Mouse (Mus musculus): ENCODE measurements around the gene Grik4. TPM values are rescaled to one million over a fixed set of nuclear protein-coding genes. Genes with fewer than 3 reads are reported as not detected.
"Not testable (repeated sequence)": the region's sequence is repeated elsewhere in the genome, so short reads cannot be mapped to it uniquely, and the experiment has no call there.

The Grik4 gene
- 0.41 TPM in 2 replicates for polyA plus RNA-seq (2015; fragmentation: Nextera tagmentation; extraction: Ambion mirVana)

DNA sequence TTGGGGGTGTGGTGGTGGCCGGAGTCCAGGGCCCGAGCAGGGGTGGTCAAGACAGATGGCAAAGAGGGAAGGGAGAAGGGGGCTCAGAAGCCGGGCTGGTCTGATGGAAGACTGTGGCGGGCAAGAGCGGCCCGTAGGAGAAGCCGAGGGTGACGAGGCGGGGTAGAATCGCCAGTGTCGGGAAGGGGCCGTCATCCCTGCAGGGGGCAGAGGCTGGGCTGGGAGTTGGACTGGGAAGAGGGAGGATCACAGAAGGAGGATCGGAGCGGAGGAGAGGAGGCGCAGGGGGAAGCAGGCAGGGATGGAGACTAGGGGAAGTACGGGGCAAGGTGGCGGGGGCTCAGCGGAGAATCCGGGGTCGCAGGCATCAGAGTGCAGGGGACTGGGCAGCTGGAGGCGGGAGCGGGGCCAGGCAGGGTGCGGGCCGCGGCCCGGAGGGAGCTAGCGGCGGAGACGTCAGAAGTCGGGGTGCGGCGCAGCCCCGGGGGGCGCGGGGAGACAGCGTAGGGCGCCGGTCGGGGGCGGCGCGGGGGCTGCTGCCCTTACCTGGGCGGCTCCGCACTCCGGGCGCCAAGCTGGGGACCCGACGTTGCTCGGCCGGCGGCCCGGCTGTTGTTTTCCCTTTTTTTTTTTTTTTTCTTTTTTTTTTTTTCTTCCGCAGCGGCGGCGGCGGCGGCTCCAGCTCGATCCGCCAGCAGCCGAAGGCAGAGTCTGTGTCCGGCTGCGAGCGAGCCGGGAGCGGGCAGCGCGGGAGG, at the start of gene Grik4:
Gene Grik4 (minus strand): TSS at position 713 of the 755 bp plus-strand sequence.
- H3K4me2 ChIP-seq, result peak within 1 kb of the TSS; percentile 76
- no peaks in the 10 kb centered on the region; the same call in 1 of the 2 replicates for H3K4me1 ChIP-seq (replicated peaks)
- no peak within 1 kb of the TSS for H3K27ac ChIP-seq (replicated peaks)
- no peaks in the 10 kb centered on the region for H3K9me3 ChIP-seq (replicated peaks)
- 1% methylated on average over 59 of the region's 68 CpGs for WGBS (ENCODE audit: insufficient replicate concordance)
- ATAC-seq (ENCODE audit: insufficient read depth), result peak; percentile 49; the same call in 1 of the 2 replicates
- no peak within 1 kb of the TSS for H3K9ac ChIP-seq
- H3K4me3 ChIP-seq (replicated peaks), result peak within 1 kb of the TSS; percentile 52
- H3K36me3 ChIP-seq (replicated peaks), result no peaks in the 10 kb centered on the region
- H3K27me3 ChIP-seq, result peaks cover 90% of the 10 kb centered on the region

DNA sequence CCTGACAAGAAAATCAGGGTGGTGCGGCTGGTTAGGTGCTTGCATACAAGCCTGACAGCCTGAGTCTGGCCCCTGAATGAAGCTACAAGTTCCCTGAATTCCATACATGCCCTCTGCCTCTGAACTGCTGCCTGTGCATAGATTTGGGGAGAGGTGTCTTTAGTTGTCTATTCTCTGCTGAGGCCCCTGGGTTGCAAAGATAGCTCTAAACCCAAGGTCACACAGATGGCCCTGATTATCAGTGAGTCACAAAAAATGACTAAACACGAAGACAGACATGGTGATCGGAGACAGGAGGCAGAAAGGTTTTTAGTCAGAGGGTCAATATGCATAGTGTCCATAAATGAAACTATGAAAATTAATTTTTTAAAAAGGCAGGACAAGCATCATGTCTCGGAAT, 49.4 kb upstream of the Grik4 start:
- no peak overlapping the region for H3K4me2 ChIP-seq
- no peak overlapping the region for H3K9ac ChIP-seq
- ATAC-seq (ENCODE audit: insufficient read depth), result no peak
- no peak overlapping the region for H3K27ac ChIP-seq (replicated peaks)
- WGBS (ENCODE audit: insufficient replicate concordance), result 62% methylated on average over 4 of the region's 4 CpGs
- 0 out of 2 replicates have a peak, but pooled peaks cover 5% of the 10 kb centered on the region for H3K4me1 ChIP-seq (replicated peaks)
- H3K27me3 ChIP-seq, result no peaks in the 10 kb centered on the region
- no peak overlapping the region for H3K4me3 ChIP-seq (replicated peaks)
- H3K9me3 ChIP-seq (replicated peaks), result no peaks in the 10 kb centered on the region
- peaks cover 82% of the 10 kb centered on the region for H3K36me3 ChIP-seq (replicated peaks)

DNA sequence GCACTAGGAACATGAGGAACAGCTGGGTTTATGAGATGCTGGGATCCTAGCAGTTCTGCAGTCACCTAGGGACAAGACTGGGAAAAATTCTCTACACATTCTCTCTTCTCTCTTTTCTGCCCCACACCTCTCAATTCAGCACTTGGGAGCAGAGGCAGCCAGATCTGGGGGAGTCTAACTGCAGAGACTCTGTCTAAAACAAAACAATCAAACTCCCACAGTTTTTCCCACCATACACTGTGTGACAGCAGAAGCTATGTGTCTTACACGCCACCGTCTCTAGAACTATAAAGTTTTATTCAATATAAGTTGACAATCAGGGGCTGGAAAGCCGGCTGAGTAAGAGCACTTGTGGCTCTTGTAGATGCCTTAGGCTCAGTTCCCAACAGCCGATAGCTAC, 43.7 kb upstream of the Grik4 start:
- no peak overlapping the region for H3K9ac ChIP-seq
- no peaks in the 10 kb centered on the region for H3K4me1 ChIP-seq (replicated peaks)
- H3K27ac ChIP-seq (replicated peaks), result no peak overlapping the region
- H3K27me3 ChIP-seq, result no peaks in the 10 kb centered on the region
- ATAC-seq (ENCODE audit: insufficient read depth), result no peak
- H3K4me2 ChIP-seq, result no peak overlapping the region
- no peak overlapping the region for H3K4me3 ChIP-seq (replicated peaks)
- H3K9me3 ChIP-seq (replicated peaks), result no peaks in the 10 kb centered on the region
- peaks cover 82% of the 10 kb centered on the region for H3K36me3 ChIP-seq (replicated peaks)
- 75% methylated on average over 4 of the region's 4 CpGs for WGBS (ENCODE audit: insufficient replicate concordance)

DNA sequence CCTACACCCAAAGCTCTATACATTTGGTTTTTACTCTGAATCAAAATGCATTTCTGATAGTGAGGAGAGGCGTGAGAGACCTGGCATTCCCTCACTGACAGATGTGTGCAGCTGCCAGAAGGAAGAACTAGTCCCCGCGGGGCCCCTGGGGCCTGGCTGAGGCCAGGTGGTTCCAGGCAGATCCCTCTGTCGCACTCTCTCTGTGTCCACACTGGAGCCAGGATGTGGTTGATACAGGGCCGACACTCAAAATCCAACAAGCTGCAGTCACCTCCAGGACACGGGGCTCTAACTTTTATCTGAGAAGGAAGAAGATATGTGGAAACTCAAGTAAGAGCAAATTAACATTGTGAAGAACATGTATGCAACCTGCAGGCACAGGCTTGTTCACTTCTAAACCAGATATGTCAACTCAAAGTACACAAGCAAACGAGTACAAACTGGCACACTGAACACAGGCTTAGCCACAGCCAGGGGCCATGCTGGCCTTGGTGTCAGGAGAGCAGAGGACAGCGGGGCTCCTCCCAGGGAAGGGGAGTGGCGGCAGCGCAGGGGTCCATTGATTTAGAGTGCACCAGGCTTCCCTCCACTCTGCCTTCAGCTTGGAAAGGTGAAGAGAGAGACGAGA, 24.7 kb upstream of the Grik4 start:
- Histone ChIP-seq H3K9me3 (replicated peaks) (no peaks in the 10 kb centered on the region), H3K4me1 (replicated peaks) (no peaks in the 10 kb centered on the region), H3K4me2 (no peak overlapping the region), H3K4me3 (replicated peaks) (no peak overlapping the region), H3K27ac (replicated peaks) (no peak overlapping the region), H3K9ac (no peak overlapping the region), H3K36me3 (replicated peaks) (peaks cover 73% of the 10 kb centered on the region), H3K27me3 (no peaks in the 10 kb centered on the region)
- no peak for ATAC-seq (ENCODE audit: insufficient read depth)
- WGBS (ENCODE audit: insufficient replicate concordance), result 66% methylated on average over 11 of the region's 11 CpGs

DNA sequence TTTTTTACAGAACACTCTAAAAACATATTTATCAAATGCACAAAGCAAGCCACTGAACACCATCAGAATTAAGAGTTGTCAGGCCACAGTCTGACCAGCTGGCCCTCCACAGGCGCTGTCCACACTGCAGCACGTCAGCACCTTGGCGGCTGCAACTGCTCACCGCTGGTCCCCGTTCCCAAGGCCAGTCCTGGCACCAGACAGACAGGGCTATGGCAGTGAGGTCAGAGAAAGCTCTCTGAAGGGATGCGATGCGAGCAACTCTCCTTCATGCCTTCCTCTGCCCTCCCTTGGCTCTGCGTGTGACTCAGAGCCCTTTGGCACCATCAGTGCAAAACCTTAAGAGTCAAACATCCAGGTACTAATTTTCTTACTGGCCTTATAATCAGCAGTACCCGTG, 23.4 kb upstream of the Grik4 start:
- no peaks in the 10 kb centered on the region for H3K4me1 ChIP-seq (replicated peaks)
- 82% methylated on average over 9 of the region's 9 CpGs for WGBS (ENCODE audit: insufficient replicate concordance)
- H3K9me3 ChIP-seq (replicated peaks), result no peaks in the 10 kb centered on the region
- peaks cover 61% of the 10 kb centered on the region for H3K36me3 ChIP-seq (replicated peaks)
- no peak for ATAC-seq (ENCODE audit: insufficient read depth)
- H3K4me3 ChIP-seq (replicated peaks), result no peak overlapping the region
- no peak overlapping the region for H3K4me2 ChIP-seq
- H3K27ac ChIP-seq (replicated peaks), result no peak overlapping the region
- H3K9ac ChIP-seq, result no peak overlapping the region
- H3K27me3 ChIP-seq, result no peaks in the 10 kb centered on the region

DNA sequence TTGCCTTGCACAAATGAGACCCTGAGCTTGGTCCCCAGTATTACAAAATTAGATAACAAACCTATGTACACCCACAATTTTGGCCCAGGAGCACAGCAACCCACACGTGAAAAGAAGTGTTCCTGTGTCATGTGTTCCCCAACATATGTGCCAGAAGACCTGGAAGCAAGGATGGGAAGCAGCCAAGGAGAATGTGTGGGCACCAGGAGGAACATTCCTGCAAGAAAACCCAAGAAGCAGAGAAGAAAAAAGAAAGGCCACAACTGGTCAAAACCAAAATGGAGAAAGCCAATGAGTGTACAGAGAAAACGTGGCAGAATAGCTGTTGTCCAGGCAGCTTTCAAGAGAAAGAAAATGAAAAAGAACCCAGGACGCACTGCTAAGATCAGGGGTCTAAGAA, 20.5 kb upstream of the Grik4 start:
- peaks cover 31% of the 10 kb centered on the region for H3K36me3 ChIP-seq (replicated peaks)
- H3K27ac ChIP-seq (replicated peaks); H3K4me2 ChIP-seq; H3K27me3 ChIP-seq; H3K4me1 ChIP-seq (replicated peaks); H3K4me3 ChIP-seq (replicated peaks); H3K9ac ChIP-seq; ATAC-seq (ENCODE audit: insufficient read depth); H3K9me3 ChIP-seq (replicated peaks): not testable (repeated sequence)
- WGBS (ENCODE audit: insufficient replicate concordance), result 50% methylated on average over 3 of the region's 3 CpGs

DNA sequence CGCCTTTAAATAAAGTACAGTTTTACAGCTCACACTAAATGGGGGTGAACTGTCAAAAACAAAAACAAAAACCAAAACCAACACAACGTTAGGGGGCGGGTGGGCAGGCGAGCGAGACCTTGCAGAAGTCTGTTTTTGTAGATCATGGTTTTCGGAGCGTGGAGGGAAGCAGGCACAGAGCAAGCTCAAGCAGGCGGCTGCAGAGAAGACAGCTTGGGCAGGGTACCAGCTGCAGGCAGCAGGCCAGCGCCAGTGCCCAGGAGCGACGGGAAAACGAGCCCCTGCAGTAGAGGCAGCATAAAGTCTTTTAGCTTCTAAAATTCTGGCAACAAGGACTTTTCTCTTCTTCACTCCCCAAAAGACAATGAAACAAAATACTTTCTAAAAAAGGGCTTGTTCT, 20.1 kb upstream of the Grik4 start:
- Histone ChIP-seq H3K4me1 (replicated peaks) (no peaks in the 10 kb centered on the region), H3K27ac (replicated peaks) (no peak overlapping the region), H3K36me3 (replicated peaks) (peaks cover 27% of the 10 kb centered on the region), H3K4me2 (no peak overlapping the region), H3K27me3 (no peaks in the 10 kb centered on the region), H3K9me3 (replicated peaks) (no peaks in the 10 kb centered on the region), H3K4me3 (replicated peaks) (no peak overlapping the region), H3K9ac (no peak overlapping the region)
- 80% methylated on average over 12 of the region's 12 CpGs for WGBS (ENCODE audit: insufficient replicate concordance)
- no peak for ATAC-seq (ENCODE audit: insufficient read depth)

DNA sequence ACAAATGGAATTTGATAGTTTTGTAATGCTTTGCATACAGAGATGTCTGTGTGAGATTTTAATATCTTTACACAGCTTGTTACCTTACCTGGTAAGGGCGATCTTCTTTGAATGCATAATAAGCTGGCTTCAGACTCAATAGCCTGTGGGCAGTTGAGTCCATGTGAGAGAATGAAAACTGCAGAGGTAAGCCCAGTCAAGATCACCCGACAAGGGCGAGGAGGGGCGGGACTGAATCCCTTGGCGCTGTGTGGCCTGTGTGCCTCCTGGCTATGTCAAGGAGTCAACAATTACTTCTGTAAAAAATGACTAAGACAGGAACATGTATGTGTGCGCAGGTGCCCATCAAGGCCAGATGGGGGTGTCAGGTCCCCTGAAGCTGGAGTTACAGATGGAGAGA, 18.2 kb upstream of the Grik4 start:
- Histone ChIP-seq H3K36me3 (replicated peaks) (peaks cover 12% of the 10 kb centered on the region), H3K4me3 (replicated peaks) (no peak overlapping the region), H3K4me2 (no peak overlapping the region), H3K27ac (replicated peaks) (no peak overlapping the region), H3K27me3 (no peaks in the 10 kb centered on the region; the same call in 1 of the 2 replicates), H3K4me1 (replicated peaks) (no peaks in the 10 kb centered on the region), H3K9me3 (replicated peaks) (no peaks in the 10 kb centered on the region), H3K9ac (no peak overlapping the region)
- ATAC-seq (ENCODE audit: insufficient read depth), result no peak
- WGBS (ENCODE audit: insufficient replicate concordance), result 80% methylated on average over 6 of the region's 6 CpGs

DNA sequence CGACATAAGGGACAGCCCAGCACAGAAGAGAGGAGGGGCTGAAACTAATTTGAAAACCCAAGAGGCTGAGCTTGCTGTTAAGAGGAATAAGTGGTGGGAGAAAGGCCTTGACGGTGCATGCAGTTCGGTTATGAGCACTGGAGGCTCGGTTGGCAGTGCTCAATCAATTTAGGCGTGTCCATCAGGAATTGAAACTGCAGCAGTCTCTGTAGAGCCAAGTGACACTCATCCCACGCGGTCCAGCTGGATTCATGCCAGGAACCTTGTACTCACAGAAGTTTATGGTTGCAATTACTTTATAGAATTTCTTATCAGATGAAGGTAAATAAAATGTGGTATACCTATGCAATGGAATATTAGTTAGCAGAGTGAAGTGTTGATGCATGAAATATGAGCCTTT, 14.1 kb upstream of the Grik4 start:
- Histone ChIP-seq H3K27me3 (no peaks in the 10 kb centered on the region; the same call in 1 of the 2 replicates), H3K4me3 (replicated peaks) (no peak overlapping the region), H3K4me2 (no peak overlapping the region), H3K9ac (no peak overlapping the region), H3K27ac (replicated peaks) (no peak overlapping the region), H3K4me1 (replicated peaks) (no peaks in the 10 kb centered on the region), H3K9me3 (replicated peaks) (no peaks in the 10 kb centered on the region), H3K36me3 (replicated peaks) (no peaks in the 10 kb centered on the region)
- 69% methylated on average over 7 of the region's 7 CpGs for WGBS (ENCODE audit: insufficient replicate concordance)
- no peak for ATAC-seq (ENCODE audit: insufficient read depth)

DNA sequence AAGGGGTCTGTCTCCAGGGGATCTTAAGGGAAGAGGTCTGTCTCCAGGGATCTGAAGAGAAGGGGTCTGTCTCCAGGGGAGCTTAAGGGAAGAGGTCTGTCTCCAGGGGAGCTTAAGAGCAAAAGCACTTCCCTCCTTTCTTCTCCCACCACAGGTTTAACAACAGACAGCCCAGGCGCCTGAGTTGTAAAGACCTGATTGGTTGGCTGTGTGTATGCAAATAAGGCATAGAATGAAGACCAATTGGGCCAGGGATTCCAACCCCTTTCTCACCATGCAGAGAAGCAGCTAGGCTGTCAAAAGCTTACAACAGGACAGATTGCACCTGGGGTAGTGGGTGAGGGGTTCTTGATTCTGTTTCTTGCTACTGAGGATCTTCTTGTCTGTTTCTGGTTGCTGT, 4.1 kb upstream of the Grik4 start:
- H3K27me3 ChIP-seq, result peaks cover 50% of the 10 kb centered on the region
- WGBS (ENCODE audit: insufficient replicate concordance), result 41% methylated on average over 1 of the region's 1 CpGs
- H3K4me2 ChIP-seq, result no peak overlapping the region
- no peaks in the 10 kb centered on the region for H3K36me3 ChIP-seq (replicated peaks)
- H3K27ac ChIP-seq (replicated peaks), result no peak overlapping the region
- no peaks in the 10 kb centered on the region for H3K9me3 ChIP-seq (replicated peaks)
- H3K9ac ChIP-seq, result no peak overlapping the region
- H3K4me3 ChIP-seq (replicated peaks), result no peak overlapping the region
- H3K4me1 ChIP-seq (replicated peaks), result no peaks in the 10 kb centered on the region; the same call in 1 of the 2 replicates
- ATAC-seq (ENCODE audit: insufficient read depth), result no peak

DNA sequence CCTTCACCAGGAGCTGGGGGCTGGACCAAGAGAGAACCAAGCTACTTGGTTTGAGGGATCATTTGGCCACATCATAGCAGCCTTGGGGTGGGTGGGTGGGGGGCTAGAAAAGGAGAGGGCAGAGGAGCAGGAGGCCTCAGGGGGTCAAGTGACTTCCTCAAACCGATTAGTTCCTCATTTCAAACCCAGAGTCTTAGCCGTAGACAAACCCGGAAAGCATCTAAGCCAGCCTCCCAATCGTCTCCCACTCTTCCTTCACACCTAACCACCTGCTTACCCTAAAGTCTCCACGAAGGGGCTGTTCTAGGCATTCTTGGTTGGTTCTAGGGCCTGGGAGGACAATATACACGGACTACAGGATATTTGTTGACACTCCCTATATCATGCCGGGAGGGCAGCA, 881 bp upstream of the Grik4 start:
- Histone ChIP-seq H3K4me3 (replicated peaks) (no peak overlapping the region), H3K27me3 (peaks cover 80% of the 10 kb centered on the region), H3K36me3 (replicated peaks) (no peaks in the 10 kb centered on the region), H3K9me3 (replicated peaks) (no peaks in the 10 kb centered on the region), H3K4me1 (replicated peaks) (no peaks in the 10 kb centered on the region; the same call in 1 of the 2 replicates), H3K9ac (no peak overlapping the region), H3K4me2 (no peak overlapping the region; the same call in 1 of the 2 replicates), H3K27ac (replicated peaks) (no peak overlapping the region)
- 22% methylated on average over 7 of the region's 7 CpGs for WGBS (ENCODE audit: insufficient replicate concordance)
- ATAC-seq (ENCODE audit: insufficient read depth), result no peak

Data from liver, embryonic 15.5 days (tissue).